Mouse (Mus musculus): ENCODE measurements around the gene Efemp2.

Efemp2 gene

GRCm38 (mm10) chr19:5451766-5452165 is 22.0 kb upstream of the Efemp2 start:
- no peak for DNase-seq (ENCODE audit: low spot score in 2 of 2)

GRCm38 (mm10) chr19:5455037-5455436 is 18.7 kb upstream of the Efemp2 start:
- DNase-seq (ENCODE audit: low spot score in 2 of 2), result no peak

DNA sequence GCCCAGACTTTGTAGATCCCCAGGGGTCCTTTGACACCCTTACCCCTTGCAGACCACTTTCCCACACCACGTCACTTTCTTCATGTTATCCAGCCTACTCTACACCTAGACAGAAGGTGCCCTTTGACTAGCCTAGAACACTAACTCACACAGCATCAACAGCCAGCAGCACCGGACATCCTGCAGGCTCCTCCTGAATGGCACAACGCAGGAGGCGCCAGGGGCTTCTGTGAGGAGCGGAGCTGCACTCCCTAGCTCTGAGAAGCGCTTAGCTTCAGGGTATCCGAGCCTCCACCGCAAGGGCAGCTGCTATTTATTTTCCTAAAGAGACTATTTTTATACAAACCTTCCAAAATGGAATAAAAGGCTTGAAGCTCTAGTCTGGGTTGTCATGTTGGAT is 18.2 kb upstream of the Efemp2 start:
- DNase-seq (ENCODE audit: low spot score in 2 of 2), result no peak

- no peak for DNase-seq (ENCODE audit: low spot score in 2 of 2)
These were observed 17.4 kb upstream of the Efemp2 start for GRCm38 (mm10) chr19:5456241-5456921.

DNA sequence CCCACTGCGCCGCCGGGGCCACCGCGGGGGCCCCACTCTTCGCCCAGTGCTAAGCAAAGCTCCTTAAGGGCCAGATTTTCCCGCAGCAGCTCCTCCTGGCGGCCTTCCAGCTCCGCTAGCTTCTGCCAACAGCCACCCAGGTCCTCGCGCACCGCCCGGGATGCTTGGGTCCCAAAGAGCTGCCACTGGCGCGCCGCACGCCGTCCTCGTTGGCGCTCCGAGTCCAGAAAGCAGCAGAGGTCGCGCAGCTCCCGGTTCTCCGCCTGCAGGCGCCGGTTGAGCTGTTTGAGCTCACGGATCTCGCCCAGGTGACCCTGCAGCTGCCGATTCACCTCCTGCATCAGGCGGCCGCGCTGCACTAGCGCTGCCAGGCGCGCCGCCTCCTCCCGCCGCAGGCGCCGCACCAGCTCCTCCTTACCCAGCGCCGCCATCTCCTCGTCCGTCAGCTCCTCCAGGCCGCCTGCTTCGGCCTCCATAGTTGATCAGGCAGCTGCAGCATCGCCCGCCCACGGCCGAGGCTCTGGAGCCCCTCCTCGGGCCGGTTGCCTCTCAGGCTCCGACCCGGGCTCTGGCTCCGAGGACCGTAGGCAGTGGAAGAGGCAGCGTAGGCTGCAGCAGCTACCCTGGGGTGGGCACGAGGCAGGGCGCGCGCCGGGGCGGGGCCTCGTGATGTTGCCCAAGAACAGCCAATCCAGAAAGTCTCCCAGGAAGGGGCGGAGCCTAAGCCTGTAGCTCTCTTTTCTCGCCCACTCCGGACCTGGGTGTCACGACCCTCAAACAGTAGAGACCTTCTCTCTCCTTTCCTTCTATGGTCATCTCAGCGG is 16.6 kb upstream of the Efemp2 start:
- DNase-seq (ENCODE audit: low spot score in 2 of 2), result peak; percentile 96

DNA sequence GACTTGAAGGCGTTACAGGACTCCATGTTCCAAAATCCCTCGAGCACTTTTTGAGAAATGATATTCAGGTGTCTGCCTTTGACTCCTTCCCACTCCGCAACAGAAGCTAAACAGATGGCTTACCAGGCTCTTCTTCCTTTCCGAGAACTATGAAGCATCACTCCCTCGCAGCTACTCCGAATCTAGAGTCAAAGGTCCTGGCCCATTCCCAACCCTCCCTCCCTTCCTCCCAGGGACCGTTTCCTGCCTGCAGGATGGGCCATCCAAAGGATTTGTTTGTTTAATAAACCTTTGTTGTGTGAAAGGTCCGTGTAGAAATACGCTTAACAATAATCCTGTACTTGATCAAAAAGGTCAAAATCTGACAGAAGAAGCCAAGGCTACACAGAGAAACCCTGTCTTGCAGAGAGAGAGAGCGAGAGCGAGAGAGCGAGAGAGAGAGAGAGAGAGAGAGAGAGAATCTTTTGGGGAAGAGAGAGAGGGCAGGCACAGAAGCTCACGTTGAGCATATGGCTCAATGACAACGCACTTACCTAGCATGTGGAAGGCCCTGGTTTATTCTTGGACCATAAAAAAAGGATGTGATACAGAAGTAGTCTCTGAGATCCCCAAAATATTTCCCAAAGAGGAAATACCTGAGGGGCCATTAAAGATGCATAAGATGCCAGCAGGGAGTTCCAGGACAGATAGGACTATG is 15.9 kb upstream of the Efemp2 start, which contains the start of gene Ccdc85b:
Gene Ccdc85b (minus strand): TSS at position 149 of the 697 bp plus-strand sequence.
- no peak for DNase-seq (ENCODE audit: low spot score in 2 of 2)

DNA sequence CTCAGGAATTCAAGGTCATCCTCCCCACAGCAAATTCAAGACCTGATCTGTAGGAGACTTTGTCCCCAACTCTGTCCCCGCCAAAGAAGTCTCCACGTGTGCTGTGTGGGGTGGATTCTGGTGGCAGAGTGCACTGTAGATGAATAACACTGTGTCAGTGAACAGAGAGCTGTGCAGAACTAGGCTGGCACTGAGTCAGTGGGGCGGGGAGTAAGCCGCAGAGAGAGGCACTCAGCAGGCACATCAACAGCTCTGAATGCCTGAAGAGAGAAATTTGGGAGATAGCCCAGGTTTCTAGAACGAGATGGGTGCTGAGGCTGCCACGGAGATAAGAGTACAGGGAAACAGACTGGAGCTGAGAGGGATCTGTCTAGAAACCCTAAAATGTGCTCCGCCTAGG is 14.7 kb upstream of the Efemp2 start:
- DNase-seq (ENCODE audit: low spot score in 2 of 2), result no peak

DNA sequence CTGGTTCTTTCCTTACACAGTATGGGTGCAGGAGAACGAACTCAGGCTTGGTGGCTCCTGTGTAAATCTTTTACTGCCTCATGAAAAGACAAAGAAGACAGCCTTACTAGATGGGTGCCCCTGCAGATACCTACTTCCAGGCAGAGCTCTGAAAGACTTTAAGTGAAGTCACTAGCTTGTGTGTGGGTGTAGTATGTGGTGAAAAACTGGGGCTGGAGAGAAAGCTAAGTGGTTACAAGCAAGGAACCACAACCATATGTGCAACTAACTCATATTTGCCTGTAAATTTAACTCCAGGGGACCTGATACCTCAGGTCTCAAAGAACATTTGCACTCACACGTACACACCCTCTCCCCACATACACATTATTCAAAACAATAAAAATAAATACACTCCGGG is 13.9 kb upstream of the Efemp2 start:
- no peak for DNase-seq (ENCODE audit: low spot score in 2 of 2)

- DNase-seq (ENCODE audit: low spot score in 2 of 2), result peak; percentile 81 to 88
These were observed 13.3 kb upstream of the Efemp2 start, which contains the start of gene Fibp for GRCm38 (mm10) chr19:5460465-5460911. Gene Fibp (plus strand): TSS chr19:5460615.

DNA sequence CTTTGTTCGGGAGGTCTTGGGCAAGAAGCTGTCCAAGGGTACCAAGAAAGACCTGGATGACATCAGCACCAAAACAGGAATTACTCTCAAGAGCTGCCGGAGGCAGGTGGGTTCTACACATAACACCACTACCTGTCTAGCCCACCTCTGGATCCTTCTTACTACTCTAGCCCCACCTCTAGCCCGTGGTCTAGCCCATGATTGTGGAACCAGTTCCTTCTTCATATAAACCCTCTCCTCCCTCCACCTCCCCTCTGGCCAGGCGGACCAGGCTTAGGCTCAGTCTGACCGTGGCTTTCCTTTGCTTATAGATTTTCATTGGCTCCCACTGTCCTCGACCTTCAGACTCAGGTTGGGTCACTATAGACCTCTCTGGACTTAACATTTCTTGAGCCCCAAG is 12.3 kb upstream of the Efemp2 start:
- DNase-seq (ENCODE audit: low spot score in 2 of 2), result no peak

DNA sequence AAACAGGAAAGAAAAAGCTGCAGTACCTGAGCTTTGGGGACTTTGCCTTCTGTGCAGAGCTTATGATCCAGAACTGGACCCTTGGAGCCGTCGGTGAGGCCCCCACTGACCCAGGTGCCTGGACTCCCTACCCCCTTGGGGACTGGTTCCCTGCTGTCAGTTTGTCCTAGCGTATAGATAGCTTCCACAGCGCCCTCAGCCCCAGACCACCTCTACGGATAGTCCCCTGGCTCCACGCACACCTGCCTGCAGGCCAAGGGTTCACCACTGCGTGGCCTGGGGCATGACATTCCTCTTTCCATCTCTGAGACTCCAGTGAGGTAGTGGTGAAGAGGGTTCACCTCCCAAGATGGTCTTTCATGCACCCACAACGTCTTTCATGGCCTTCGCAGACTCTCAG is 10.5 kb upstream of the Efemp2 start:
- no peak for DNase-seq (ENCODE audit: low spot score in 2 of 2)

- peak in 1 of 2 experiments; percentile 70 for DNase-seq (ENCODE audit: low spot score in 2 of 2)
These were observed 9.8 kb upstream of the Efemp2 start for GRCm38 (mm10) chr19:5463791-5464562.

- no peak for DNase-seq (ENCODE audit: low spot score in 2 of 2)
These were observed 8.7 kb upstream of the Efemp2 start for GRCm38 (mm10) chr19:5465037-5465436.

GRCm38 (mm10) chr19:5466916-5467500 is 6.7 kb upstream of the Efemp2 start:
- no peak for DNase-seq (ENCODE audit: low spot score in 2 of 2)

- DNase-seq (ENCODE audit: low spot score in 2 of 2), result no peak
These were observed 5.4 kb upstream of the Efemp2 start, which contains the start of gene Ctsw for GRCm38 (mm10) chr19:5468374-5468773. Gene Ctsw (minus strand): TSS chr19:5468507.

GRCm38 (mm10) chr19:5471846-5472245 is 1.9 kb upstream of the Efemp2 start:
- DNase-seq (ENCODE audit: low spot score in 2 of 2), result no peak

- no peak for DNase-seq (ENCODE audit: low spot score in 2 of 2)
These were observed 897 bp upstream of the Efemp2 start for GRCm38 (mm10) chr19:5472857-5473256.

GRCm38 (mm10) chr19:5474281-5475068 is 721 bp downstream of the Efemp2 start:
- DNase-seq (ENCODE audit: low spot score in 2 of 2), result no peak

- no peak for DNase-seq (ENCODE audit: low spot score in 2 of 2)
These were observed 1.4 kb downstream of the Efemp2 start for GRCm38 (mm10) chr19:5475069-5475714.
